Mouse (Mus musculus): ENCODE measurements around the gene Pcsk6. TPM values are rescaled to one million over a fixed set of nuclear protein-coding genes. Genes with fewer than 3 reads are reported as not detected.

Pcsk6 gene
- total RNA-seq, 1 experiment: 62.6 TPM

GRCm38 (mm10) chr7:65954583-65954982 lies 93.0 kb downstream of the Pcsk6 start:
- in situ Hi-C loops (cut with MboI; ENCODE audit: low sequenced_read_pairs in 2 of 2, unreplicated experiment in 2 of 2): no loop called here
- Histone ChIP-seq H3K4me3 (ENCODE audit: insufficient read depth in 1 of 2, low read depth in 1 of 2, low read length in 2 of 2, poor library complexity in 1 of 2, severe bottlenecking in 1 of 2) (no peak overlapping the region), H3K9me3 (ENCODE audit: control insufficient read depth, insufficient read depth, low read depth, low read length) (no peaks in the 10 kb centered on the region), H3K9ac (ENCODE audit: insufficient read depth, low read depth, low read length, poor library complexity, severe bottlenecking) (no peak overlapping the region), H3K4me1 (ENCODE audit: control insufficient read depth in 2 of 2, insufficient read depth in 2 of 2, low read length in 2 of 2, poor library complexity in 1 of 2) (peaks cover 0 to 2% of the 10 kb centered on the region in 2 experiments; a peak in 1 of 4 replicates), H3K36me3 (ENCODE audit: control insufficient read depth, insufficient read depth, low read length, poor library complexity, severe bottlenecking) (peaks cover 2% of the 10 kb centered on the region; the same call in 1 of the 2 replicates), H3K27ac (ENCODE audit: insufficient read depth, low read depth, low read length, poor library complexity, severe bottlenecking) (no peak overlapping the region)
- TF ChIP-seq ZNF384 (IDR thresholded peaks at IDR 0.05; ENCODE audit: low read depth, low read length) (no peak), ZC3H11A (IDR thresholded peaks at IDR 0.05; ENCODE audit: borderline replicate concordance, low read depth, low read length) (no peak), HCFC1 (IDR thresholded peaks at IDR 0.05; ENCODE audit: borderline replicate concordance, insufficient read depth, low read length) (no peak), MAFK (IDR thresholded peaks at IDR 0.05; ENCODE audit: insufficient read depth, low read depth, low read length) (no peak), CHD2 (IDR thresholded peaks at IDR 0.05; ENCODE audit: low read depth, low read length) (no peak)
- DNase-seq (ENCODE audit: low read depth, low spot score): no peak

- Histone ChIP-seq H3K27ac (ENCODE audit: insufficient read depth, low read depth, low read length, poor library complexity, severe bottlenecking) (no peak overlapping the region; the same call in 1 of the 2 replicates), H3K4me1 (ENCODE audit: control insufficient read depth in 2 of 2, insufficient read depth in 2 of 2, low read length in 2 of 2, poor library complexity in 1 of 2) (peaks cover 0 to 2% of the 10 kb centered on the region in 2 experiments; a peak in 1 of 4 replicates), H3K9me3 (ENCODE audit: control insufficient read depth, insufficient read depth, low read depth, low read length) (no peaks in the 10 kb centered on the region), H3K36me3 (ENCODE audit: control insufficient read depth, insufficient read depth, low read length, poor library complexity, severe bottlenecking) (peaks cover 2% of the 10 kb centered on the region; the same call in 1 of the 2 replicates), H3K4me3 (ENCODE audit: insufficient read depth in 1 of 2, low read depth in 1 of 2, low read length in 2 of 2, poor library complexity in 1 of 2, severe bottlenecking in 1 of 2) (no peak overlapping the region), H3K9ac (ENCODE audit: insufficient read depth, low read depth, low read length, poor library complexity, severe bottlenecking) (no peak overlapping the region)
- TF ChIP-seq ZNF384 (IDR thresholded peaks at IDR 0.05; ENCODE audit: low read depth, low read length) (no peak), CHD2 (IDR thresholded peaks at IDR 0.05; ENCODE audit: low read depth, low read length) (no peak), MAFK (IDR thresholded peaks at IDR 0.05; ENCODE audit: insufficient read depth, low read depth, low read length) (no peak)
- in situ Hi-C loops (cut with MboI; ENCODE audit: low sequenced_read_pairs in 2 of 2, unreplicated experiment in 2 of 2): no loop called here
- DNase-seq (ENCODE audit: low read depth, low spot score): no peak
These were observed 94.0 kb downstream of the Pcsk6 start for GRCm38 (mm10) chr7:65955304-65956220.

GRCm38 (mm10) chr7:65957245-65957644 lies 95.7 kb downstream of the Pcsk6 start:
- Histone ChIP-seq H3K36me3 (ENCODE audit: control insufficient read depth, insufficient read depth, low read length, poor library complexity, severe bottlenecking) (peaks cover 2% of the 10 kb centered on the region; the same call in 1 of the 2 replicates), H3K4me1 (ENCODE audit: control insufficient read depth in 2 of 2, insufficient read depth in 2 of 2, low read length in 2 of 2, poor library complexity in 1 of 2) (peaks cover 0 to 2% of the 10 kb centered on the region in 2 experiments; a peak in 1 of 4 replicates), H3K9ac (ENCODE audit: insufficient read depth, low read depth, low read length, poor library complexity, severe bottlenecking) (no peak overlapping the region), H3K9me3 (ENCODE audit: control insufficient read depth, insufficient read depth, low read depth, low read length) (no peaks in the 10 kb centered on the region), H3K4me3 (ENCODE audit: insufficient read depth in 1 of 2, low read depth in 1 of 2, low read length in 2 of 2, poor library complexity in 1 of 2, severe bottlenecking in 1 of 2) (no peak overlapping the region), H3K27ac (ENCODE audit: insufficient read depth, low read depth, low read length, poor library complexity, severe bottlenecking) (no peak overlapping the region)
- TF ChIP-seq MAFK (IDR thresholded peaks at IDR 0.05; ENCODE audit: insufficient read depth, low read depth, low read length) (no peak), ZNF384 (IDR thresholded peaks at IDR 0.05; ENCODE audit: low read depth, low read length) (no peak), ZC3H11A (IDR thresholded peaks at IDR 0.05; ENCODE audit: borderline replicate concordance, low read depth, low read length) (no peak), HCFC1 (IDR thresholded peaks at IDR 0.05; ENCODE audit: borderline replicate concordance, insufficient read depth, low read length) (no peak), CHD2 (IDR thresholded peaks at IDR 0.05; ENCODE audit: low read depth, low read length) (no peak)
- in situ Hi-C loops (cut with MboI; ENCODE audit: low sequenced_read_pairs in 2 of 2, unreplicated experiment in 2 of 2): no loop called here
- DNase-seq (ENCODE audit: low read depth, low spot score): no peak

GRCm38 (mm10) chr7:65958105-65958504 lies 96.6 kb downstream of the Pcsk6 start:
- in situ Hi-C loops (cut with MboI; ENCODE audit: low sequenced_read_pairs in 2 of 2, unreplicated experiment in 2 of 2): no loop called here
- Histone ChIP-seq H3K4me1 (ENCODE audit: control insufficient read depth in 2 of 2, insufficient read depth in 2 of 2, low read length in 2 of 2, poor library complexity in 1 of 2) (peaks cover 0 to 2% of the 10 kb centered on the region in 2 experiments; a peak in 1 of 4 replicates), H3K9me3 (ENCODE audit: control insufficient read depth, insufficient read depth, low read depth, low read length) (no peaks in the 10 kb centered on the region), H3K9ac (ENCODE audit: insufficient read depth, low read depth, low read length, poor library complexity, severe bottlenecking) (no peak overlapping the region), H3K4me3 (ENCODE audit: insufficient read depth in 1 of 2, low read depth in 1 of 2, low read length in 2 of 2, poor library complexity in 1 of 2, severe bottlenecking in 1 of 2) (no peak overlapping the region), H3K27ac (ENCODE audit: insufficient read depth, low read depth, low read length, poor library complexity, severe bottlenecking) (no peak overlapping the region), H3K36me3 (ENCODE audit: control insufficient read depth, insufficient read depth, low read length, poor library complexity, severe bottlenecking) (peaks cover under 1% of the 10 kb centered on the region; the same call in 1 of the 2 replicates)
- TF ChIP-seq MAFK (IDR thresholded peaks at IDR 0.05; ENCODE audit: insufficient read depth, low read depth, low read length) (no peak), ZC3H11A (IDR thresholded peaks at IDR 0.05; ENCODE audit: borderline replicate concordance, low read depth, low read length) (no peak), HCFC1 (IDR thresholded peaks at IDR 0.05; ENCODE audit: borderline replicate concordance, insufficient read depth, low read length) (no peak), CHD2 (IDR thresholded peaks at IDR 0.05; ENCODE audit: low read depth, low read length) (no peak), ZNF384 (IDR thresholded peaks at IDR 0.05; ENCODE audit: low read depth, low read length) (no peak)
- no peak for DNase-seq (ENCODE audit: low read depth, low spot score)

Data from ES-E14 (cell line).